Mouse (Mus musculus): Measurements from ENCODE around the gene 1700012B07Rik. TPM values are rescaled to one million over a fixed set of nuclear protein-coding genes. Genes with fewer than 3 reads are reported as not detected.

The 1700012B07Rik gene
- polyA plus RNA-seq, 1 experiment, result not detected

GRCm38 (mm10) chr11:109811721-109812120 lies 16.1 kb downstream of the 1700012B07Rik start:
- Histone ChIP-seq H3K36me3 (ENCODE audit: control insufficient read depth) (no peaks in the 10 kb centered on the region), H3K27me3 (ENCODE audit: control insufficient read depth) (no peaks in the 10 kb centered on the region), H3K4me1 (ENCODE audit: control insufficient read depth) (no peaks in the 10 kb centered on the region), H3K9me3 (ENCODE audit: control insufficient read depth, low read length) (peaks cover 6% of the 10 kb centered on the region; the same call in 1 of the 2 replicates), H3K4me3 (replicated peaks) (no peak overlapping the region)
- TF ChIP-seq TAL1 (IDR thresholded peaks at IDR 0.05; ENCODE audit: low read length) (no peak), GATA1 (IDR thresholded peaks at IDR 0.05; ENCODE audit: low read length) (no peak)

GRCm38 (mm10) chr11:109809175-109809855 lies 18.5 kb downstream of the 1700012B07Rik start:
- H3K9me3 ChIP-seq (ENCODE audit: control insufficient read depth, low read length), result peaks cover 6% of the 10 kb centered on the region; the same call in 1 of the 2 replicates
- H3K4me3 ChIP-seq (replicated peaks), result no peak overlapping the region
- H3K27me3 ChIP-seq (ENCODE audit: control insufficient read depth), result no peaks in the 10 kb centered on the region
- H3K36me3 ChIP-seq (ENCODE audit: control insufficient read depth), result no peaks in the 10 kb centered on the region
- no peak for TF ChIP-seq GATA1 (IDR thresholded peaks at IDR 0.05; ENCODE audit: low read length)
- no peaks in the 10 kb centered on the region for H3K4me1 ChIP-seq (ENCODE audit: control insufficient read depth)

- Histone ChIP-seq H3K4me3 (replicated peaks) (no peak overlapping the region), H3K36me3 (ENCODE audit: control insufficient read depth) (no peaks in the 10 kb centered on the region), H3K27me3 (ENCODE audit: control insufficient read depth) (no peaks in the 10 kb centered on the region), H3K9me3 (ENCODE audit: control insufficient read depth, low read length) (no peaks in the 10 kb centered on the region), H3K4me1 (ENCODE audit: control insufficient read depth) (no peaks in the 10 kb centered on the region)
- TF ChIP-seq TAL1 (IDR thresholded peaks at IDR 0.05; ENCODE audit: low read length) (no peak), GATA1 (IDR thresholded peaks at IDR 0.05; ENCODE audit: low read length) (no peak)
Observed at GRCm38 (mm10) chr11:109801515-109801914, 26.3 kb downstream of the 1700012B07Rik start.

DNA sequence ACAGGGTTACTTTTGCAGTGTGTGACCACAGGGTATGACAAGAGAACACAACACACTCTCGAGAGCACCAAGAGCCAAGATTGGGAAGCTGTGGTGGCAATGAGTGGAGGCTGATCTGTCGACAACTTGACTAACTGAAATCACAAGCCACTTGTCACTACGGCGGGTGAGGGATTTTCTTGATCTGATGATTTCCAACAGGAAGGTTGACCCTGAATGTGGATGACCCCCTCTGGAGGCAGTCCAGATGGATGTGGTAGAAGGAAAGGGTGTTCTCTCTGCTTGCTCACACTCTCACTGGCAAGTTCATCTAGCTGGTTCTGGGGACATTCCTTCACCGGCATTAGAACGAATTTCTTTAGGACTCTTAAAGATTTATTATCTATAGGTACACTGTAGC lies 30.3 kb downstream of the 1700012B07Rik start:
- TF ChIP-seq GATA1 (IDR thresholded peaks at IDR 0.05; ENCODE audit: low read length) (no peak), TAL1 (IDR thresholded peaks at IDR 0.05; ENCODE audit: low read length) (no peak)

DNA sequence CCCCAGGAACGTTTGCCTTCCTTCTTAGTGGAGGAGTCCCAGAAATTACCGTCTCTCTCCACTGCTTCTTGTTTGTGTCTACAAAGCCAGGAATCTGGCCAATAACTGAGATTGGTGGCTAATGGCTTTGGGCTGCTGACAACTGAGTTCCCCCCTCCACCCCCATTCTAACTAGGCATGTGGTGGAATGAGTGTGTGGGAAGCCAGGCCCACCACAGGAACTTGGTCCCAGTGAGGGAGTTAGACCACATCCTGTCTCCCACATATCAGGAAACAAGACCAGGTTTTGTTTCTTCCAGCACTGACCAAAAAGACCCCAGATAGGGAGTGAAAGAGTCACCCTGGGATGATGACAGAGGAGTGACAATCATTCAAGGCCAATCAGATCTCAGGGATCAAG lies 32.3 kb downstream of the 1700012B07Rik start:
- H3K4me3 ChIP-seq (replicated peaks), result no peak overlapping the region
- H3K4me1 ChIP-seq (ENCODE audit: control insufficient read depth), result no peaks in the 10 kb centered on the region
- peaks cover 17% of the 10 kb centered on the region for H3K9me3 ChIP-seq (ENCODE audit: control insufficient read depth, low read length)
- H3K27me3 ChIP-seq (ENCODE audit: control insufficient read depth), result no peaks in the 10 kb centered on the region
- TF ChIP-seq TAL1 (IDR thresholded peaks at IDR 0.05; ENCODE audit: low read length), result no peak
- TF ChIP-seq GATA1 (IDR thresholded peaks at IDR 0.05; ENCODE audit: low read length), result no peak
- no peaks in the 10 kb centered on the region for H3K36me3 ChIP-seq (ENCODE audit: control insufficient read depth)

More for the DNA sequence above, 30.3 kb downstream of the 1700012B07Rik start:
- Histone ChIP-seq H3K36me3 (ENCODE audit: control insufficient read depth) (no peaks in the 10 kb centered on the region), H3K27me3 (ENCODE audit: control insufficient read depth) (no peaks in the 10 kb centered on the region), H3K9me3 (ENCODE audit: control insufficient read depth, low read length) (peaks cover 15% of the 10 kb centered on the region), H3K4me3 (replicated peaks) (no peak overlapping the region), H3K4me1 (ENCODE audit: control insufficient read depth) (no peaks in the 10 kb centered on the region)

GRCm38 (mm10) chr11:109793578-109793977 lies 34.3 kb downstream of the 1700012B07Rik start:
- H3K9me3 ChIP-seq (ENCODE audit: control insufficient read depth, low read length), result peaks cover 17% of the 10 kb centered on the region
- TF ChIP-seq GATA1 (IDR thresholded peaks at IDR 0.05; ENCODE audit: low read length) (no peak), TAL1 (IDR thresholded peaks at IDR 0.05; ENCODE audit: low read length) (no peak)
- H3K4me3 ChIP-seq (replicated peaks), result no peak overlapping the region
- H3K4me1 ChIP-seq (ENCODE audit: control insufficient read depth), result no peaks in the 10 kb centered on the region
- H3K36me3 ChIP-seq (ENCODE audit: control insufficient read depth), result no peaks in the 10 kb centered on the region
- no peaks in the 10 kb centered on the region for H3K27me3 ChIP-seq (ENCODE audit: control insufficient read depth)

GRCm38 (mm10) chr11:109792401-109792997 lies 35.3 kb downstream of the 1700012B07Rik start:
- Histone ChIP-seq H3K9me3 (ENCODE audit: control insufficient read depth, low read length) (peaks cover 17% of the 10 kb centered on the region), H3K4me3 (replicated peaks) (no peak overlapping the region), H3K27me3 (ENCODE audit: control insufficient read depth) (no peaks in the 10 kb centered on the region), H3K4me1 (ENCODE audit: control insufficient read depth) (no peaks in the 10 kb centered on the region), H3K36me3 (ENCODE audit: control insufficient read depth) (no peaks in the 10 kb centered on the region)
- TF ChIP-seq TAL1 (IDR thresholded peaks at IDR 0.05; ENCODE audit: low read length) (no peak), GATA1 (IDR thresholded peaks at IDR 0.05; ENCODE audit: low read length) (no peak)

GRCm38 (mm10) chr11:109791965-109792364 lies 35.9 kb downstream of the 1700012B07Rik start:
- no peak overlapping the region for H3K4me3 ChIP-seq (replicated peaks)
- peaks cover 17% of the 10 kb centered on the region for H3K9me3 ChIP-seq (ENCODE audit: control insufficient read depth, low read length)
- no peaks in the 10 kb centered on the region for H3K27me3 ChIP-seq (ENCODE audit: control insufficient read depth)
- no peaks in the 10 kb centered on the region for H3K36me3 ChIP-seq (ENCODE audit: control insufficient read depth)
- no peaks in the 10 kb centered on the region for H3K4me1 ChIP-seq (ENCODE audit: control insufficient read depth)
- no peak for TF ChIP-seq TAL1 (IDR thresholded peaks at IDR 0.05; ENCODE audit: low read length)
- no peak for TF ChIP-seq GATA1 (IDR thresholded peaks at IDR 0.05; ENCODE audit: low read length)

DNA sequence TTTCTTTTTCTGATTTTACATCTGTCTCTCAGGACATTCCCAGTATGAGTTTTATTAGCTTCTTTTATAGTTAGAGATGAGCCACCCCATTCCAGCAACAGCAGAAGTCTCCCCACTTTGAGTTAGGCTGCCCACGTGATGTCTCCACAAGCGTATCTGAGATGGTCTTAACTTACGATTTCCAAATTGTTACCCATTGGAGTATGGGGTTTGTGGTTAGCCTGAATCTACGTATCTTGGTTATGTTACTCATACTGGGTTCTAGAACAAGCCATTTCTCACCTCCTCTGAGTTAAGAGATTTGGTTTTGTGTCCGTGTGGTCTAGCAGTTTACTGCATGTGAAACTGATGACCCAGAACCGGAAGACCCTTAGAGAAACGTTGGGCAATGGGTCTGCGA lies 37.6 kb downstream of the 1700012B07Rik start:
- H3K9me3 ChIP-seq (ENCODE audit: control insufficient read depth, low read length), result peaks cover 17% of the 10 kb centered on the region
- H3K4me1 ChIP-seq (ENCODE audit: control insufficient read depth), result no peaks in the 10 kb centered on the region
- H3K4me3 ChIP-seq (replicated peaks), result no peak overlapping the region
- H3K27me3 ChIP-seq (ENCODE audit: control insufficient read depth), result no peaks in the 10 kb centered on the region
- no peak for TF ChIP-seq TAL1 (IDR thresholded peaks at IDR 0.05; ENCODE audit: low read length)
- TF ChIP-seq GATA1 (IDR thresholded peaks at IDR 0.05; ENCODE audit: low read length), result no peak
- no peaks in the 10 kb centered on the region for H3K36me3 ChIP-seq (ENCODE audit: control insufficient read depth)

Measured in erythroblast, embryonic 14.5 days (primary cell).